Mouse (Mus musculus): ENCODE results near the gene Tns3. TPM values are rescaled to one million over a fixed set of nuclear protein-coding genes. Genes with fewer than 3 reads are reported as not detected.

The Tns3 gene
- total and polyA plus RNA-seq, 3 experiments, result 0.22 TPM; not detected in 2

DNA sequence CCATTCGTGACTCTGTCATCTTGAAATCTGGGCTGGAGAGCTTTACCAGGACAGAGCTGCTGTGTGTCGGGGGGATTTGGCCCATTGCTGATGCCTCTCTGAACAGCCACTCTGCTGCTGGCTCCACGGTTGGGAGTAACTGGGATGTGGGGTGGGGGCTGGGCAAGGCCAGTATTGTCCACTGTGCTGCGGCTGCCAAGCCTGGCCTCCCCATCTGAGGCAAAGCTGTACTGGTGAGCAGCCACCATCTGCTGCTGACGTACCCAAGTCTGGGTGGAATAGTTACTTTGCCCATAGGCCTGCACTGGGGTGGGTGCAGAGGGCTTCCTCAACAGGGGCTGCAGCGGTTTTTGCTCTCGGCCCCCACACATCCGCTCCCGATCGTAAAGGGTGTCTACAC lies 172.0 kb downstream of the Tns3 start:
- no peak for ATAC-seq (ENCODE audit: extremely low read depth, insufficient number of reproducible peaks, low FRiP score, poor library complexity, severe bottlenecking)
- TF ChIP-seq GATA1 (IDR thresholded peaks at IDR 0.05; ENCODE audit: borderline replicate concordance, low read length), result no peak
- no peak for TF ChIP-seq GATA2 (IDR thresholded peaks at IDR 0.05; ENCODE audit: borderline replicate concordance, low read depth, low read length)
- no peak for TF ChIP-seq CTCF (IDR thresholded peaks at IDR 0.05; ENCODE audit: low read depth, low read length)
- no peak for TF ChIP-seq POLR2AphosphoS5 (IDR thresholded peaks at IDR 0.05; ENCODE audit: insufficient replicate concordance, low read depth, low read length)
- no peak for TF ChIP-seq TAL1 (conservative IDR thresholded peaks at IDR 0.05; ENCODE audit: low read depth, low read length)
- Histone ChIP-seq H3K36me3 (replicated peaks) (no peaks in the 10 kb centered on the region), H3K27me3 (ENCODE audit: insufficient read depth, low read length) (peaks cover 2% of the 10 kb centered on the region; the same call in 1 of the 2 replicates), H3K4me1 (ENCODE audit: insufficient read depth, low read depth, low read length) (no peaks in the 10 kb centered on the region), H3K4me3 (ENCODE audit: low read depth, low read length) (no peak overlapping the region), H3K9me3 (replicated peaks) (peaks cover 17% of the 10 kb centered on the region)
- no peak for DNase-seq (ENCODE audit: low spot score)

GRCm38 (mm10) chr11:8488248-8488647 lies 176.1 kb downstream of the Tns3 start:
- H3K9me3 ChIP-seq (replicated peaks), result peaks cover 13% of the 10 kb centered on the region
- H3K36me3 ChIP-seq (replicated peaks), result no peaks in the 10 kb centered on the region
- DNase-seq (ENCODE audit: low spot score) (no peak), ATAC-seq (ENCODE audit: extremely low read depth, insufficient number of reproducible peaks, low FRiP score, poor library complexity, severe bottlenecking) (no peak)
- no peaks in the 10 kb centered on the region for H3K4me1 ChIP-seq (ENCODE audit: insufficient read depth, low read depth, low read length)
- TF ChIP-seq POLR2AphosphoS5 (IDR thresholded peaks at IDR 0.05; ENCODE audit: insufficient replicate concordance, low read depth, low read length), result no peak
- no peak for TF ChIP-seq GATA1 (IDR thresholded peaks at IDR 0.05; ENCODE audit: borderline replicate concordance, low read length)
- no peak for TF ChIP-seq GATA2 (IDR thresholded peaks at IDR 0.05; ENCODE audit: borderline replicate concordance, low read depth, low read length)
- TF ChIP-seq TAL1 (conservative IDR thresholded peaks at IDR 0.05; ENCODE audit: low read depth, low read length), result no peak
- TF ChIP-seq CTCF (IDR thresholded peaks at IDR 0.05; ENCODE audit: low read depth, low read length), result no peak
- peaks cover 2% of the 10 kb centered on the region; the same call in 1 of the 2 replicates for H3K27me3 ChIP-seq (ENCODE audit: insufficient read depth, low read length)
- no peak overlapping the region for H3K4me3 ChIP-seq (ENCODE audit: low read depth, low read length)

DNA sequence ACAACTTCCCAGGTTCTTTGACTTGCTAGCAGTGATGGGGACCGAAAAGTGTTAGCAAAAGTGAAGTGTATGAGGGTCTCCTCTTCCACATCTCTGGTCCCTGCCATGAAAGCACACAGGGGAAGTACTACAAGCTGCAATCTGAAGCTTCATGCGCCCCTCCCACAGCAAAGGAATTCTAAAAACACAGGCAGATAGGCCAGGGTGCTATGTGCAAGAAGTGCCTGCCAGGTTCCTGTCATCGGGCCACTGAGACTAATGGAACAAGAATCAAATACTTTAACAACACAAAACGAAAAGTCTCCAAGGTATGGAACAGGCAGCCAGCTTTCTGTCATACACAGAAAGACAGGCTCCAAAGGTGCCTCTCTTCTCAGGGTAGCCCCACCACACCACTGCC lies 177.8 kb downstream of the Tns3 start:
- TF ChIP-seq GATA1 (IDR thresholded peaks at IDR 0.05; ENCODE audit: borderline replicate concordance, low read length) (no peak), CTCF (IDR thresholded peaks at IDR 0.05; ENCODE audit: low read depth, low read length) (no peak), POLR2AphosphoS5 (IDR thresholded peaks at IDR 0.05; ENCODE audit: insufficient replicate concordance, low read depth, low read length) (no peak), GATA2 (IDR thresholded peaks at IDR 0.05; ENCODE audit: borderline replicate concordance, low read depth, low read length) (no peak), TAL1 (conservative IDR thresholded peaks at IDR 0.05; ENCODE audit: low read depth, low read length) (no peak)
- H3K27me3 ChIP-seq (ENCODE audit: insufficient read depth, low read length), result no peaks in the 10 kb centered on the region
- H3K4me1 ChIP-seq (ENCODE audit: insufficient read depth, low read depth, low read length), result no peaks in the 10 kb centered on the region
- no peaks in the 10 kb centered on the region; the same call in none of the 2 replicates for H3K9me3 ChIP-seq (replicated peaks)
- no peaks in the 10 kb centered on the region for H3K36me3 ChIP-seq (replicated peaks)
- DNase-seq (ENCODE audit: low spot score) (no peak), ATAC-seq (ENCODE audit: extremely low read depth, insufficient number of reproducible peaks, low FRiP score, poor library complexity, severe bottlenecking) (no peak)
- H3K4me3 ChIP-seq (ENCODE audit: low read depth, low read length), result no peak overlapping the region

GRCm38 (mm10) chr11:8484538-8484937 lies 179.8 kb downstream of the Tns3 start:
- TF ChIP-seq POLR2AphosphoS5 (IDR thresholded peaks at IDR 0.05; ENCODE audit: insufficient replicate concordance, low read depth, low read length) (no peak), CTCF (IDR thresholded peaks at IDR 0.05; ENCODE audit: low read depth, low read length) (no peak), GATA2 (IDR thresholded peaks at IDR 0.05; ENCODE audit: borderline replicate concordance, low read depth, low read length) (no peak), TAL1 (conservative IDR thresholded peaks at IDR 0.05; ENCODE audit: low read depth, low read length) (no peak), GATA1 (IDR thresholded peaks at IDR 0.05; ENCODE audit: borderline replicate concordance, low read length) (no peak)
- ATAC-seq (ENCODE audit: extremely low read depth, insufficient number of reproducible peaks, low FRiP score, poor library complexity, severe bottlenecking) (no peak), DNase-seq (ENCODE audit: low spot score) (no peak)
- no peak overlapping the region for H3K4me3 ChIP-seq (ENCODE audit: low read depth, low read length)
- peaks cover 3% of the 10 kb centered on the region for H3K9me3 ChIP-seq (replicated peaks)
- H3K36me3 ChIP-seq (replicated peaks), result no peaks in the 10 kb centered on the region
- H3K27me3 ChIP-seq (ENCODE audit: insufficient read depth, low read length), result no peaks in the 10 kb centered on the region
- no peaks in the 10 kb centered on the region for H3K4me1 ChIP-seq (ENCODE audit: insufficient read depth, low read depth, low read length)

GRCm38 (mm10) chr11:8482721-8483120 lies 181.6 kb downstream of the Tns3 start:
- TF ChIP-seq POLR2AphosphoS5 (IDR thresholded peaks at IDR 0.05; ENCODE audit: insufficient replicate concordance, low read depth, low read length) (no peak), GATA1 (IDR thresholded peaks at IDR 0.05; ENCODE audit: borderline replicate concordance, low read length) (no peak), GATA2 (IDR thresholded peaks at IDR 0.05; ENCODE audit: borderline replicate concordance, low read depth, low read length) (no peak), CTCF (IDR thresholded peaks at IDR 0.05; ENCODE audit: low read depth, low read length) (no peak), TAL1 (conservative IDR thresholded peaks at IDR 0.05; ENCODE audit: low read depth, low read length) (no peak)
- ATAC-seq (ENCODE audit: extremely low read depth, insufficient number of reproducible peaks, low FRiP score, poor library complexity, severe bottlenecking), result no peak
- H3K27me3 ChIP-seq (ENCODE audit: insufficient read depth, low read length), result no peaks in the 10 kb centered on the region

DNA sequence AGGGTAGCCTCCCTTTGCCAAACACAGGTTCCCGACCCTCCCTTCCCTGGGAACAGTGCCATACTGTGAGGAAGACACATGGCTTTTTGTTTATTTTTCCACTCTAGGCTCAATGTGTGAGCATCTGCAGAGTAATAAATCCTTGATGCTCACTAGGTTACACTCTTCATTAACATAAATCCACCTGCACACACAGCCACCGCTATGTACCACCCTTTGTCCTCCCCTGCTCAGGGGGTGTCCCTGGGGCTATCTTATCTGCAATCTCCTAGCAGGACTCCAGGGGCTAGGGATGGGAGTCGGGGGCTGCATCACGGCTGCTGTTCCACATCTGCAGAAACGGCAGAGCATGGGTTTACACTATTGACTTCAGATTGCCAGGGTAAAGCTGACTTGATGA lies 182.4 kb downstream of the Tns3 start:
- no peak overlapping the region for H3K4me3 ChIP-seq (ENCODE audit: low read depth, low read length)
- DNase-seq (ENCODE audit: low spot score), result no peak
- TF ChIP-seq GATA1 (IDR thresholded peaks at IDR 0.05; ENCODE audit: borderline replicate concordance, low read length), result no peak
- no peak for TF ChIP-seq POLR2AphosphoS5 (IDR thresholded peaks at IDR 0.05; ENCODE audit: insufficient replicate concordance, low read depth, low read length)
- no peak for TF ChIP-seq GATA2 (IDR thresholded peaks at IDR 0.05; ENCODE audit: borderline replicate concordance, low read depth, low read length)
- no peak for ATAC-seq (ENCODE audit: extremely low read depth, insufficient number of reproducible peaks, low FRiP score, poor library complexity, severe bottlenecking)
- no peaks in the 10 kb centered on the region for H3K36me3 ChIP-seq (replicated peaks)
- H3K9me3 ChIP-seq (replicated peaks), result peaks cover 6% of the 10 kb centered on the region
- no peaks in the 10 kb centered on the region for H3K27me3 ChIP-seq (ENCODE audit: insufficient read depth, low read length)
- H3K4me1 ChIP-seq (ENCODE audit: insufficient read depth, low read depth, low read length), result no peaks in the 10 kb centered on the region

More at GRCm38 (mm10) chr11:8482721-8483120, 181.6 kb downstream of the Tns3 start:
- no peak for DNase-seq (ENCODE audit: low spot score)
- Histone ChIP-seq H3K4me1 (ENCODE audit: insufficient read depth, low read depth, low read length) (no peaks in the 10 kb centered on the region), H3K4me3 (ENCODE audit: low read depth, low read length) (no peak overlapping the region), H3K36me3 (replicated peaks) (no peaks in the 10 kb centered on the region), H3K9me3 (replicated peaks) (peaks cover 6% of the 10 kb centered on the region)

Data from G1E (cell line).